Mouse (Mus musculus) forebrain, embryonic 15.5 days (tissue): ENCODE results near the gene Hdac10. TPM values are rescaled to one million over a fixed set of nuclear protein-coding genes. Genes with fewer than 3 reads are reported as not detected.
A peak's percentile ranks its signal among the peaks of the same experiment; 100 is the strongest.

Experiments
- ATAC-seq: fragments of 200-750 bp; cut with Nextera tagmentation; replicated peaks from 2 replicates; pipeline ENCODE4 v1.8.0; 2017; ENCODE audit warnings: mild to moderate bottlenecking, moderate TSS enrichment, moderate library complexity
- H3K27ac ChIP-seq: fragments of 300-500 bp; sonication (generic); replicated peaks from 2 replicates; pipeline ENCODE4 v1.5.1; 2015; ENCODE audit warnings: mild to moderate bottlenecking, inconsistent platforms
- H3K27me3 ChIP-seq: fragments of 300-500 bp; sonication (generic); 2 replicates; pipeline ENCODE4 v1.6.1; 2015; ENCODE audit warnings: inconsistent platforms
- H3K36me3 ChIP-seq: fragments of 300-500 bp; sonication (generic); 2 replicates; pipeline ENCODE4 v1.6.1; 2015; ENCODE audit warnings: mild to moderate bottlenecking, inconsistent platforms
- H3K4me1 ChIP-seq: fragments of 300-500 bp; sonication (generic); 2 replicates; pipeline ENCODE4 v1.6.1; 2015; ENCODE audit warnings: inconsistent platforms
- H3K4me2 ChIP-seq: fragments of 300-500 bp; sonication (generic); replicated peaks from 2 replicates; pipeline ENCODE4 v1.6.1; 2015; ENCODE audit warnings: mild to moderate bottlenecking, inconsistent platforms
- H3K4me3 ChIP-seq: fragments of 300-500 bp; sonication (generic); 2 replicates; pipeline ENCODE4 v1.5.1; 2015; ENCODE audit warnings: mild to moderate bottlenecking, inconsistent platforms
- H3K9ac ChIP-seq: fragments of 300-500 bp; sonication (generic); replicated peaks from 2 replicates; pipeline ENCODE4 v1.6.1; 2015; ENCODE audit warnings: mild to moderate bottlenecking, inconsistent platforms
- H3K9me3 ChIP-seq: fragments of 300-500 bp; sonication (generic); 2 replicates; pipeline ENCODE4 v1.6.1; 2016; ENCODE audit warnings: inconsistent platforms
- WGBS: fragments of 180-500 bp; shearing (Covaris S2); methylation state at CpG from one replicate; pipeline ENCODE4 v1.1.7; 2015; ENCODE audit warnings: mixed read lengths; 5-methylcytosine and 5-hydroxymethylcytosine counted together
- polyA plus RNA-seq: library from polyadenylated mRNA; unstranded; fragments of >200 nt; fragmentation: Nextera tagmentation; extraction: Ambion mirVana; gene quantifications from 2 replicates; pipeline ENCODE4 v1.2.1, GENCODE M21; 2015

Hdac10 gene
- polyA plus RNA-seq, 1 experiment from 2014 or later, result 31.5 TPM

GRCm38 (mm10) chr15:89169431-89169830 lies 40.9 kb upstream of the Hdac10 start:
- Histone ChIP-seq H3K4me3 (no peak overlapping the region), H3K36me3 (peaks cover 37% of the 10 kb centered on the region), H3K4me1 (peaks cover 50% of the 10 kb centered on the region), H3K9ac (0 out of 2 replicates have a peak overlapping the region, but pooled peaks have one; percentile 11), H3K4me2 (peak overlapping the region; percentile 14; the same call in 1 of the 2 replicates), H3K9me3 (no peaks in the 10 kb centered on the region), H3K27ac (peak overlapping the region; percentile 65), H3K27me3 (no peaks in the 10 kb centered on the region)
- WGBS, result 5% methylated on average over 10 of the region's 10 CpGs
- ATAC-seq, result peak; percentile 59

GRCm38 (mm10) chr15:89168922-89169321 lies 40.4 kb upstream of the Hdac10 start:
- 0 out of 2 replicates have a peak overlapping the region, but pooled peaks have one; percentile 14 for H3K4me2 ChIP-seq
- no peak for ATAC-seq
- no peak overlapping the region for H3K9ac ChIP-seq

GRCm38 (mm10) chr15:89165478-89165877 lies 37.0 kb upstream of the Hdac10 start:
- Histone ChIP-seq H3K4me2 (no peak overlapping the region), H3K27me3 (no peaks in the 10 kb centered on the region), H3K27ac (no peak overlapping the region), H3K9ac (no peak overlapping the region), H3K36me3 (peaks cover 75% of the 10 kb centered on the region), H3K4me1 (peaks cover 18% of the 10 kb centered on the region), H3K4me3 (no peak overlapping the region), H3K9me3 (no peaks in the 10 kb centered on the region)
- 95% methylated on average over 12 of the region's 12 CpGs for WGBS
- ATAC-seq, result no peak

More at GRCm38 (mm10) chr15:89168922-89169321, 40.4 kb upstream of the Hdac10 start:
- Histone ChIP-seq H3K36me3 (peaks cover 42% of the 10 kb centered on the region), H3K4me1 (peaks cover 45% of the 10 kb centered on the region), H3K27ac (peak overlapping the region; percentile 65), H3K9me3 (no peaks in the 10 kb centered on the region), H3K27me3 (no peaks in the 10 kb centered on the region), H3K4me3 (no peak overlapping the region)
- 52% methylated on average over 10 of the region's 10 CpGs for WGBS

- Histone ChIP-seq H3K9me3 (no peaks in the 10 kb centered on the region), H3K9ac (no peak overlapping the region), H3K27me3 (no peaks in the 10 kb centered on the region), H3K4me3 (no peak overlapping the region), H3K4me2 (no peak overlapping the region), H3K27ac (no peak overlapping the region), H3K4me1 (no peaks in the 10 kb centered on the region), H3K36me3 (peaks cover 96% of the 10 kb centered on the region)
- ATAC-seq, result no peak
- WGBS, result 91% methylated on average over 7 of the region's 9 CpGs
Observed at GRCm38 (mm10) chr15:89161397-89161796, 32.9 kb upstream of the Hdac10 start.

- no peaks in the 10 kb centered on the region for H3K27me3 ChIP-seq
- no peaks in the 10 kb centered on the region for H3K9me3 ChIP-seq
- 94% methylated on average over 16 of the region's 16 CpGs for WGBS
- no peak overlapping the region for H3K4me3 ChIP-seq
- H3K9ac ChIP-seq, result no peak overlapping the region
- no peak overlapping the region for H3K4me2 ChIP-seq
- H3K4me1 ChIP-seq, result no peaks in the 10 kb centered on the region
- no peak for ATAC-seq
- H3K36me3 ChIP-seq, result peaks cover 96% of the 10 kb centered on the region
- no peak overlapping the region for H3K27ac ChIP-seq
Observed at GRCm38 (mm10) chr15:89158516-89158915, 30.0 kb upstream of the Hdac10 start.

GRCm38 (mm10) chr15:89157954-89158353 lies 29.5 kb upstream of the Hdac10 start:
- 0 out of 2 replicates have a peak, but pooled peaks have one; percentile 36 for ATAC-seq

GRCm38 (mm10) chr15:89152312-89152711 lies 23.8 kb upstream of the Hdac10 start:
- ATAC-seq, result no peak
- H3K4me3 ChIP-seq, result no peak overlapping the region
- H3K4me2 ChIP-seq, result no peak overlapping the region
- H3K36me3 ChIP-seq, result peaks cover 38% of the 10 kb centered on the region
- no peaks in the 10 kb centered on the region for H3K27me3 ChIP-seq
- H3K9me3 ChIP-seq, result no peaks in the 10 kb centered on the region
- H3K9ac ChIP-seq, result no peak overlapping the region
- peaks cover 30% of the 10 kb centered on the region for H3K4me1 ChIP-seq
- peak overlapping the region; percentile 17; the same call in 1 of the 2 replicates for H3K27ac ChIP-seq

More at GRCm38 (mm10) chr15:89157954-89158353, 29.5 kb upstream of the Hdac10 start:
- Histone ChIP-seq H3K4me1 (no peaks in the 10 kb centered on the region), H3K27me3 (no peaks in the 10 kb centered on the region), H3K4me2 (no peak overlapping the region), H3K36me3 (peaks cover 92% of the 10 kb centered on the region), H3K4me3 (no peak overlapping the region), H3K9me3 (no peaks in the 10 kb centered on the region), H3K9ac (no peak overlapping the region), H3K27ac (no peak overlapping the region)
- 64% methylated on average over 7 of the region's 7 CpGs for WGBS

- H3K27ac ChIP-seq, result peak overlapping the region; percentile 88
- ATAC-seq, result no peak
- peaks cover 45% of the 10 kb centered on the region for H3K4me1 ChIP-seq
Observed at GRCm38 (mm10) chr15:89150041-89150390, 21.5 kb upstream of the Hdac10 start.

GRCm38 (mm10) chr15:89149271-89150040 lies 21.0 kb upstream of the Hdac10 start, which contains the start of gene Mapk11:
Gene Mapk11 (minus strand): TSS chr15:89149628.
- peak within 1 kb of the TSS; percentile 78 for H3K4me3 ChIP-seq
- peak; percentile 67 for ATAC-seq
- peaks cover 45% of the 10 kb centered on the region for H3K4me1 ChIP-seq
- H3K9me3 ChIP-seq, result no peaks in the 10 kb centered on the region
- H3K27ac ChIP-seq, result peak within 1 kb of the TSS; percentile 88
- H3K9ac ChIP-seq, result peak within 1 kb of the TSS; percentile 80
- peaks cover 11% of the 10 kb centered on the region for H3K36me3 ChIP-seq
- H3K27me3 ChIP-seq, result no peaks in the 10 kb centered on the region
- under 1% methylated on average over 61 of the region's 61 CpGs for WGBS
- peak within 1 kb of the TSS; percentile 84 for H3K4me2 ChIP-seq

More at GRCm38 (mm10) chr15:89150041-89150390, 21.5 kb upstream of the Hdac10 start:
- H3K27me3 ChIP-seq, result no peaks in the 10 kb centered on the region
- peaks cover 15% of the 10 kb centered on the region for H3K36me3 ChIP-seq
- peak overlapping the region; percentile 80 for H3K9ac ChIP-seq
- peak overlapping the region; percentile 84 for H3K4me2 ChIP-seq
- H3K9me3 ChIP-seq, result no peaks in the 10 kb centered on the region
- peak overlapping the region; percentile 78 for H3K4me3 ChIP-seq
- WGBS, result 4% methylated on average over 13 of the region's 13 CpGs

- Histone ChIP-seq H3K9me3 (no peaks in the 10 kb centered on the region), H3K4me1 (peaks cover 45% of the 10 kb centered on the region), H3K4me3 (peak overlapping the region; percentile 78), H3K27ac (peak overlapping the region; percentile 88), H3K27me3 (no peaks in the 10 kb centered on the region), H3K9ac (peak overlapping the region; percentile 80), H3K4me2 (peak overlapping the region; percentile 84), H3K36me3 (peaks cover 9% of the 10 kb centered on the region; the same call in 1 of the 2 replicates)
- WGBS, result 4% methylated on average over 25 of the region's 25 CpGs
- ATAC-seq, result peak; percentile 11; the same call in 1 of the 2 replicates
Observed at GRCm38 (mm10) chr15:89148496-89149270, 20.2 kb upstream of the Hdac10 start.

- peak overlapping the region; percentile 78 for H3K4me3 ChIP-seq
Observed at GRCm38 (mm10) chr15:89147895-89148294, 19.4 kb upstream of the Hdac10 start.

GRCm38 (mm10) chr15:89147456-89147855 lies 19.0 kb upstream of the Hdac10 start:
- 17% methylated on average over 10 of the region's 10 CpGs for WGBS
- Histone ChIP-seq H3K4me1 (peaks cover 44% of the 10 kb centered on the region), H3K9ac (peak overlapping the region; percentile 56; the same call in 1 of the 2 replicates), H3K9me3 (no peaks in the 10 kb centered on the region), H3K4me3 (peak overlapping the region; percentile 78), H3K27me3 (no peaks in the 10 kb centered on the region), H3K36me3 (peaks cover 6% of the 10 kb centered on the region; the same call in 1 of the 2 replicates), H3K27ac (no peak overlapping the region; the same call in 1 of the 2 replicates), H3K4me2 (peak overlapping the region; percentile 84)
- no peak for ATAC-seq

More at GRCm38 (mm10) chr15:89147895-89148294, 19.4 kb upstream of the Hdac10 start:
- 47% methylated on average over 4 of the region's 4 CpGs for WGBS
- no peaks in the 10 kb centered on the region for H3K9me3 ChIP-seq
- H3K27me3 ChIP-seq, result no peaks in the 10 kb centered on the region
- H3K9ac ChIP-seq, result peak overlapping the region; percentile 80
- peak overlapping the region; percentile 84 for H3K4me2 ChIP-seq
- peaks cover 45% of the 10 kb centered on the region for H3K4me1 ChIP-seq
- no peak overlapping the region for H3K27ac ChIP-seq
- peaks cover 6% of the 10 kb centered on the region; the same call in 1 of the 2 replicates for H3K36me3 ChIP-seq
- no peak for ATAC-seq
